Mouse (Mus musculus): ENCODE results near the gene Cbr4. TPM values are rescaled to one million over a fixed set of nuclear protein-coding genes. Genes with fewer than 3 reads are reported as not detected.

Cbr4 gene
- polyA plus RNA-seq, 1 experiment = 66.8 TPM

DNA sequence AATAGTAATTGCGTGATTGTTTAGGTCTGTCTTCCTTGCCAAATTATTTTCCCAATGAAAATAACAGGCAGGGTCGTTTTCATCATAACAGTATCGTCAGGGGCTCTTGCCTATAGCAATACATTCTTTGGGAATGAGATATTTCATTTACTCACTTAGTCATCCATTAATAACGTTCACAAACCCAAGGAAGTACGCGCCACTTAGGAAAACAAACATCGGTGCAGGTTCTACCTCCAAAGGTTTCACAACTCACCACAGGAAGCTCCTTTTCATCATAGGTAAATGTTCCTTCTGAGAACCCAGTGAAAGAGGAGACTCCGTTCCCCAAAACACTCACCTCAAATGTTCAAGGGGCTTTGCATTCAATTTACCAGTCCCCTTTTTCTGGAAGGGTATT, 8.7 kb upstream of the Cbr4 start:
- H3K4me1 ChIP-seq (ENCODE audit: control insufficient read depth, insufficient read depth, low read length) = no peaks in the 10 kb centered on the region
- H3K27ac ChIP-seq (ENCODE audit: insufficient read depth, low read length) = no peak overlapping the region
- H3K9ac ChIP-seq (ENCODE audit: low read depth, poor library complexity, severe bottlenecking) = no peak overlapping the region
- no peaks in the 10 kb centered on the region for H3K9me3 ChIP-seq (replicated peaks; ENCODE audit: control insufficient read depth, insufficient read depth, low read length, poor library complexity, severe bottlenecking)
- H3K36me3 ChIP-seq (ENCODE audit: control insufficient read depth, insufficient read depth, low read length, poor library complexity, severe bottlenecking) = no peaks in the 10 kb centered on the region
- H3K27me3 ChIP-seq (ENCODE audit: control insufficient read depth, insufficient read depth, low read length, poor library complexity, severe bottlenecking) = no peaks in the 10 kb centered on the region
- H3K4me3 ChIP-seq (ENCODE audit: low read depth, low read length) = no peak overlapping the region
- no peak for TF ChIP-seq EP300 (IDR thresholded peaks at IDR 0.05; ENCODE audit: insufficient read depth, low read depth, low read length)
- TF ChIP-seq POLR2A (IDR thresholded peaks at IDR 0.05; ENCODE audit: insufficient read depth, low read length) = no peak
- no peak for TF ChIP-seq CTCF (IDR thresholded peaks at IDR 0.05; ENCODE audit: low read depth, low read length)

DNA sequence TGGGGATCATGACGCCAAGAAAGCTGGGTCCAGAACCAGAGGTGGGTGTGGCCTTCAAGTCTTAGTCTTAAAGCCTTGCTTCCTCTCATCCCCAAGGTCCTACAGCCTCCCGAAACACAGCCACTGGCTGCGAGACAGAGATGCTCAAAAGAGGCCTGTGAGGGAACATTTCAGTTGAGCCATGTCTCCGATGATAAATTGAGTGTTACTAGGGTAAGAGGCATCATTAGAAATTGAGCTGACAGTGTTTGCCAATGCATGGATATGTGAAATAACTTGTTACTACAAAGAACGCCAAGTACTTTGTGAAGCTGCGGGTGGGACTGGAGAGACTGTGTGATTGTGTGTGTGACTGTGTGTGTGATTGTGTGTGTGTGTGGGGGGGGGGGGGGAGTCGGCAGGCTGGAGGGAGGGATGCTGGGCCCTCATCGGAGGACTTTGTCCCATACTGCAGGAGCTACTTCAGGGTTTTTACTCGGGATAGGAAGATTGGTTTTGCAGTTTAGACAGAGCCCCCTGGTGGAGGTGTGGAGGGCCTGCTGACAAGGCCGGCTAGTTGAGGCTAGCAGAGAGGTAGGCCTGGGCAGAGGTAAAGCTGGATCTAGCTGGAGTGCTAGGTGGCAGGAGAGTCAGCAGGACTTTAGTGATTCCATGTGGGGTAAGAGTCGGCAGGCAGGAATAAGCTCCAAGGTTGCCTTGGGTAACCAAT, 7.9 kb upstream of the Cbr4 start:
- H3K4me3 ChIP-seq (ENCODE audit: low read depth, low read length) = no peak overlapping the region
- H3K4me1 ChIP-seq (ENCODE audit: control insufficient read depth, insufficient read depth, low read length) = no peaks in the 10 kb centered on the region
- TF ChIP-seq CTCF (IDR thresholded peaks at IDR 0.05; ENCODE audit: low read depth, low read length) (peak; percentile 80), POLR2A (IDR thresholded peaks at IDR 0.05; ENCODE audit: insufficient read depth, low read length) (no peak), EP300 (IDR thresholded peaks at IDR 0.05; ENCODE audit: insufficient read depth, low read depth, low read length) (0 out of 2 replicates have a peak, but pooled peaks have one; percentile 14)
- no peak overlapping the region for H3K27ac ChIP-seq (ENCODE audit: insufficient read depth, low read length)
- no peaks in the 10 kb centered on the region for H3K36me3 ChIP-seq (ENCODE audit: control insufficient read depth, insufficient read depth, low read length, poor library complexity, severe bottlenecking)
- H3K27me3 ChIP-seq (ENCODE audit: control insufficient read depth, insufficient read depth, low read length, poor library complexity, severe bottlenecking) = no peaks in the 10 kb centered on the region
- no peak overlapping the region for H3K9ac ChIP-seq (ENCODE audit: low read depth, poor library complexity, severe bottlenecking)
- no peaks in the 10 kb centered on the region for H3K9me3 ChIP-seq (replicated peaks; ENCODE audit: control insufficient read depth, insufficient read depth, low read length, poor library complexity, severe bottlenecking)

DNA sequence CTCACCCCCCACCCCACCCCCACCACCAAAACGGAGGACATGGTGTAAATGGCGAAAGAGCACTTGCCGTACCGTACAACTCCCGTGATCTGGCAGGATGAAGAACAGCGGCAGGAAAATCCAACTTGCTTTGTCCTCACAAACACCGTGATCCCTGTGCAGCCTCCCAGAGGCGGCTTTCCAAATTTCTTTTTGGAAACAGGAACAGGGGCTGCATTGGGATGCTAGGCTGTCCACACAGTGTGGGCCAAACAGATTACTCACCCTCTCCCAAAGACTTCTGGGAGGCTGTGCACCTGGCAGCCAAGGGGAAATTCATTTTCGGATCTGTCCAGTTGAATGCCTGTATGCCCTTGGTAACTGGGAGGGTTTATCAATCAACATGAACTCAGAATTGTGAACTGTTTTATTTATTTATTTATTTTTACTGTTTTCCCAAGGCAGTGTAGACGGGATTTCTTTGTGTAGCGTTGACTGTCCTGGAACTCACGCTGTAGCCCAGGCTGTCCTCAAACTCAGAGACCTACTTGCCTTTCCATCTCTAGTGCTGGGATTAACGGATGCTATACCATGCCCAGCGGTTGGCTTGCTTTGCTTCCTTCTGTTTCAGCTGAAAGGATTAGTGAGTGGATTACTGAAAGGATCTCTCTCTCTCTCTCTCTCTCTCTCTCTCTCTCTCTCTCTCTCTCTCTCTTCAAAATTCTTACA, 7.1 kb upstream of the Cbr4 start:
- H3K4me1 ChIP-seq (ENCODE audit: control insufficient read depth, insufficient read depth, low read length) = no peaks in the 10 kb centered on the region
- H3K4me3 ChIP-seq (ENCODE audit: low read depth, low read length) = no peak overlapping the region
- H3K36me3 ChIP-seq (ENCODE audit: control insufficient read depth, insufficient read depth, low read length, poor library complexity, severe bottlenecking) = no peaks in the 10 kb centered on the region
- no peak overlapping the region for H3K27ac ChIP-seq (ENCODE audit: insufficient read depth, low read length)
- no peaks in the 10 kb centered on the region for H3K9me3 ChIP-seq (replicated peaks; ENCODE audit: control insufficient read depth, insufficient read depth, low read length, poor library complexity, severe bottlenecking)
- TF ChIP-seq POLR2A (IDR thresholded peaks at IDR 0.05; ENCODE audit: insufficient read depth, low read length) (no peak), CTCF (IDR thresholded peaks at IDR 0.05; ENCODE audit: low read depth, low read length) (no peak), EP300 (IDR thresholded peaks at IDR 0.05; ENCODE audit: insufficient read depth, low read depth, low read length) (no peak)
- H3K9ac ChIP-seq (ENCODE audit: low read depth, poor library complexity, severe bottlenecking) = no peak overlapping the region
- no peaks in the 10 kb centered on the region for H3K27me3 ChIP-seq (ENCODE audit: control insufficient read depth, insufficient read depth, low read length, poor library complexity, severe bottlenecking)

DNA sequence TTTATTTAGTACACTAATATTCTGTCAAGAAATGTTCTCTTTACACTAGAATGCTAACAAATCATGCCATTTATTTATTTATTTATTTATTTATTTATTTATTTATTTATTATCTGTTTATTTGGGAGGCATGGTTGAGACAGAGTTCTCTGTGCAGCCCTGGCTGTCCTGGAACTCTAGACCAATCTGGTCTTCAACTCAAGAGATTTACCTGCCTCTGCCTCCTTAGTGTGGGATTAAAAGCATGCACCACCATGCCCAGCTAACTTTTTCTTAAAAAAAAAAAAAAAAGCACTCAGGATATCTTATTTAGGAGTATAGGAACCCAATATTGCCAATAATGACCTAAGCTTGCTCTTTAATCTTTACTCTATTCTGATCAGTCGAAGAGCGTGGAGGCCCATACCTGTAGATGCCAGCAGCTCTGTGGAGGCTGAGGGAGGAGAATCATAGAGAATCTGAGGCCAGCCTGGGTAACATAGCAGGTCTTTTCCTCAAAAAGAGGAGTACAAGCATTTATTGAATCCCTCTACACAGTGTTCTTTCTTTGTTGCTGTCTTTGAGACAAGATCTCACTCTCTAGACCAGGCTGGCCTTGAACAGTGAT, 508 bp upstream of the Cbr4 start:
- TF ChIP-seq EP300 (IDR thresholded peaks at IDR 0.05; ENCODE audit: insufficient read depth, low read depth, low read length) (no peak), POLR2A (IDR thresholded peaks at IDR 0.05; ENCODE audit: insufficient read depth, low read length) (no peak), CTCF (IDR thresholded peaks at IDR 0.05; ENCODE audit: low read depth, low read length) (no peak)
- H3K9ac ChIP-seq (ENCODE audit: low read depth, poor library complexity, severe bottlenecking) = no peak overlapping the region

GRCm38 (mm10) chr8:61488631-61489030, 1.1 kb downstream of the Cbr4 start:
- no peak overlapping the region for H3K27ac ChIP-seq (ENCODE audit: insufficient read depth, low read length)
- no peak overlapping the region for H3K9ac ChIP-seq (ENCODE audit: low read depth, poor library complexity, severe bottlenecking)
- no peak for TF ChIP-seq EP300 (IDR thresholded peaks at IDR 0.05; ENCODE audit: insufficient read depth, low read depth, low read length)
- no peak for TF ChIP-seq POLR2A (IDR thresholded peaks at IDR 0.05; ENCODE audit: insufficient read depth, low read length)
- TF ChIP-seq CTCF (IDR thresholded peaks at IDR 0.05; ENCODE audit: low read depth, low read length) = no peak
- no peaks in the 10 kb centered on the region for H3K4me1 ChIP-seq (ENCODE audit: control insufficient read depth, insufficient read depth, low read length)
- no peaks in the 10 kb centered on the region for H3K9me3 ChIP-seq (replicated peaks; ENCODE audit: control insufficient read depth, insufficient read depth, low read length, poor library complexity, severe bottlenecking)
- no peak overlapping the region for H3K4me3 ChIP-seq (ENCODE audit: low read depth, low read length)
- H3K27me3 ChIP-seq (ENCODE audit: control insufficient read depth, insufficient read depth, low read length, poor library complexity, severe bottlenecking) = no peaks in the 10 kb centered on the region
- H3K36me3 ChIP-seq (ENCODE audit: control insufficient read depth, insufficient read depth, low read length, poor library complexity, severe bottlenecking) = no peaks in the 10 kb centered on the region

More for the DNA sequence above, 508 bp upstream of the Cbr4 start:
- Histone ChIP-seq H3K27me3 (ENCODE audit: control insufficient read depth, insufficient read depth, low read length, poor library complexity, severe bottlenecking) (no peaks in the 10 kb centered on the region), H3K36me3 (ENCODE audit: control insufficient read depth, insufficient read depth, low read length, poor library complexity, severe bottlenecking) (no peaks in the 10 kb centered on the region), H3K9me3 (replicated peaks; ENCODE audit: control insufficient read depth, insufficient read depth, low read length, poor library complexity, severe bottlenecking) (no peaks in the 10 kb centered on the region), H3K4me3 (ENCODE audit: low read depth, low read length) (peak overlapping the region; percentile 98; the same call in 1 of the 2 replicates), H3K27ac (ENCODE audit: insufficient read depth, low read length) (no peak overlapping the region), H3K4me1 (ENCODE audit: control insufficient read depth, insufficient read depth, low read length) (no peaks in the 10 kb centered on the region)
